Mouse (Mus musculus) embryo, embryonic 11.5 days (tissue): ENCODE results near the gene Cd33.

ENCODE experiments used
- DNase-seq: peaks from one replicate; pipeline ENCODE4 v3.0.0-alpha.2; 2012; ENCODE audit warnings: low read depth, low spot score

The Cd33 gene

DNA sequence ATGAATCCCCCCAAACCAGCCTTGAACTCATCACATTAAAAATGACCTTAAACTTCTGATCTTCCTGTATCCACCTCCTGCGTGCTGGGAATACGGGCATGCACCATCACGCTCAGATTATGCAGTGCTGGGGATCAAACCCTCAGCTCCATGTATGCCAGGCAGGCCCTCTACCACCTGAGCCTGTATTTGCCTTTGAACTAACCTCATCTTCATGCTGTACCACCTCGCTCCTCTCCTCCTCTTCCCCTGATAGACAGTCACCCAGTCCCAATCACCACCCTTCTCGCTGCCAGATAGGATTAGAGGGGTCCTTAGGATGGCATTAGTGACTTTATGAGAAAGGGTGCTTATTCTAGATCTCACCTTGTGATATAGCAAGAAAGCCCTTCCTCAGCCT lies 29.2 kb downstream of the Cd33 start:
- DNase-seq, result no peak

DNA sequence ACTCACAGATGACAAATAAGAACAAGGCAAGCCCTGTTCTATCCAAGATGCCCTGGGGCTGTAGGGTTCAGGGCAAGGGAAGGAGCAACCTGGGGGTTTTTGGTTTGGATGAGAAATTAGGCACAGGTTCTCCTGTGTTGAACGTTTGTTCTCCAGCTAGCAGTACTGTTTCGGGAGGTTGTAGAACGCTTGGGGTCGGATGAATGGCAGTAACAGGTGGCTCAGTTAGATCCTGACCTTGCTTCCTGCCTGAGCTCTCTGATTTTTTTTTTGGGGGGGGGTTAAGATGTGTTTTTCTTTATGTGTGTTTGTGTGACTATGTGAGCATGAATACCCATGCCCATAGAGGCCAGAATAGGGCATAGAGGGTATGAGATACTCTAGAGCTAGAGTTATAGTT lies 31.7 kb downstream of the Cd33 start:
- no peak for DNase-seq

DNA sequence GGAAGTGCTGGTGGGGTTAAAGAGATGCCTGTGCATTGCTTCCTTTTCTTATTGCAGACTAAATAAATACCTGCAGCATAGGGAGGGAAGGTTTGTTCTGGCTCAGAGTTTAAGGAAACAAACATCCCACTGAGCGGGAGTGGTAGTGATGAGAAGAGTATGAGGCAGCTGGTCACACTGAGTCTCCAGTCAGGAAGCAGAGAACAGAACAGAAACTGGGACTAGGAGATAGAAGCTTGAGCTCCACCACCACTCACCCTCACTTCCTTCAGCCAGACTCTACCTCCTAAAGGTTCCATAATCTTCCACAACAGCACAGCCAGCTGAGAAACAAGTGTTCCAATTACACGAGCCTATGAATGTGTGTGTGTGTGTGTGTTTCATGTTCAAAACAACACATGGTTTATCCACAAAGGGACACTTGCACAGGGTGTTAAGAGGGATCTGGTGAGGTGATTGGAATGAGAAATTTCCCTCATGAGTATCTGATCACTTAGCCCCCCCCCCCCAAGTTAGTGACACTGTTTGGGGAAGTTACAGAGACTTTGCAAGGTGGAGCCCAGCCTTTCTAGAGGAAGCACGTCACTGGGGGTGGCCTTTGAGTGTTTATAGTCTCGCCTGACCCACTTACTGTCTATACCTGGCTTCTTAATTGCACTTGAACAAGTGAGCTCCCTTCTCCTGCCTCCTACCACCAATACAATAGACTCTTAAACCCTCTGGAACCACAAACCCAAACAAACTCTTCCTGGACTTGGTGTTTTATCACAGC lies 32.3 kb downstream of the Cd33 start:
- DNase-seq, result no peak

DNA sequence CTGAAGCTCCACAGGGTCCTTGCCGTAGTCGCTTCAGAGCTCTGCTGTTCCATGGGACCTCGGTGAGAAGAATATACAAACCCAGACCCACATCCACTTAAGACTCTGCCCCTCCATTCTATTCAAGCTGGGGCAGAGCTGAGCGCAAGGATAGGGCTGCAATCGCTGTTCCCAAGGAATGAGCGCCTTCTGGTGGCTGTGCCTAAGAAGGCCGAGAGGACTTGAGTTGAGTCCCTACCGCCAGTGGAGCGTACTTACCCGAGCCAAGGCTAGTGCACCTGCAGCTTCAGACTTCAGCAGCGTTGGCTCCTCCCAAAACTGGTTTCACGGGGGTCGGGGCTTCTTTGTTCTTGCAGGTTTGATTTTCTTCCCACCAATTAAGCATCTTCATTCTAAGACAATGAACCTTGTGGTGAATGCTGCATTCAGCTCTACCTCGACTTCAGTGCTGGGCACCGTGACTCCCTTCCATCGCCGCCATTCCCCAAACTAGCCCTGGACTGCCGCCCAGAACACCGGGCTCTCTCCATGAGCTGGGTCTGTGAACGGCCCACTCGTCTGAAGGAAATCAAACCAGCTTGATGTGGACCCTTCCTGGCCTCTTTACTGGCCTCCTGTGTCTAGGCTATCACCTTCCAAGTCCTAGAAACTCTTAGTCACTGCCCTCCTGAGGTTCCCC lies 48.7 kb downstream of the Cd33 start:
- DNase-seq, result no peak

DNA sequence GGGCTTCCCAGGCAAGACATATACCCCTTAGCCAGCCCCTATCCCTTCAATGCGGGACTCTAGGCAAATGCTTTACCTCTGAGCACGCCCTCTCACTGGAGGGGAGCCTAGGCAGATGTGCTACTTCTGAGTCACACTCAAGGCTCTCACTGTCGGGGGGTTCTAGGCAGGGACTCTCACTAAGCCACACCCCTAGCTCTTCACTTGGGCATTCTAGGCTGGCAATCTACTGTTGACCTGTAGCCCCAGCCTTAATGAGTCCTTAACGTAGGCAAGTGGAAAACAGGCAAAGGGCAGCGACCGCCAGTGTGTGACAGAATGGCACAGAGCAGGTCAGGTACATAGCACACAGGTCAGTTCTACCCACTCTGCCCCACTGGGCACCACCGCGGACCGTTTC lies 53.4 kb downstream of the Cd33 start:
- no peak for DNase-seq

DNA sequence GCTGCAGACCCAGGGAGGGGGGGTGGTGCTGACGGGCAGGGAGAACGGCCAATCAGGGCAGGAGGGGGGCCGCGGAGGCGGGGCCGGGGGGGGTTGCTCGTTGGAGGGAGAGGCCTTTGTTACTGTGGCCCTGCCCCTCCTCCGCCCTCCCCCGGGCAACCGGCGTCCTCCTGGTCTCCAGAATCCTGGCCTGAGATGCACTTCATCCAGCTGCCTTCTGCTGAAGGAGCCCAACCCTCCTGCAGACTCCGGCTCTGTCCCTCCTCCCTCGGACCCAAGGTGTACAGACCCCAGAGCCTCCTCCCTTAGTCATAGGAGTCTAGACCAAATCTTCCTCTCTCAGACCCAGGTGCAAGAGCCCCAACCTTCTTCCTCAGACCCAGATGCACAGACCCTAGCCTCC lies 54.0 kb downstream of the Cd33 start:
- DNase-seq, result no peak

DNA sequence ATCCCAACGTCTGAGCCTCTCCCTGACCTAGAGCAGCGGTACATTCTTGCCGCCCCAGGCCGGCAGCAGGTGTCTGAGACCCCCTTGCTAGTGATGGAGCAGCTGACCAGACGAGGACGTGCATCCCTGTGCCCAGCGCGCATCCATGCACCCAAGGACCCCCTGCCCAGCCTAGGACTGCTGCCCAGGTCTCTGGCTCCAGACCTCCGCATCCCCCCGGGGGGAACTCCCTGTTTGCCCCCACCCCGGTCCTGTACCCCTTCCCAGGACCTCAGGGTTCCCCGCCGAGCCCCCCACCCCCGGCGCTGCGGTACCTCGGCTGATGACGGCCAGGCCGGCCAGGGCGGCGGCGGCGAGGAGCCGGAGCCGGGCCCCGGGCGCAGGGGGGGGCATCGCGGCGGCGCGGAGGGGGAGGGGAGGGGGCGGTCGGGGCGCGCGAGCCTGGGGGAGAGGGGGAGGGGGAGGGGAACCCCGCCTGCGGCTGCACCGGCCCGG lies 54.5 kb downstream of the Cd33 start, which contains the start of gene Iglon5:
Gene Iglon5 (minus strand): TSS at position 445 of the 495 bp plus-strand sequence.
- no peak for DNase-seq

DNA sequence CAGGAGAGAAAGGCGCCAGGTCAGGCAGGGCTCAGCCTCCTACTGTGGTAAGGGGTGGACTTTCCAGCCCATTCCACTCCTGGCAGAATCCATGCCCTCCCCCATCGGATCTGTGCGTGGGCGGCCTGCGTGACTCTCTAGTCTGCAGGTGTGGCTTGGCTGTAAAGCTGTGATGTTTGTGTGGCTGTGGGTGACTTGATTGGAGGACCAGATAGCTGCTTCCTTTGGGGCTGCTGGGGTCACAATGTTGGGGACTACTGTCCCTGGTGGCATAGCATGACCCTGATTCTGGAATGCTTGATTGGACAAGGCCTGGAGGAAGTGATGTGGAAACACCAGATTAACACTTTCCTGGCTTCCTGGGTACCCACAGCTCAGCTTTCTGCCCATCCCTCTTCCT lies 55.6 kb downstream of the Cd33 start:
- no peak for DNase-seq

DNA sequence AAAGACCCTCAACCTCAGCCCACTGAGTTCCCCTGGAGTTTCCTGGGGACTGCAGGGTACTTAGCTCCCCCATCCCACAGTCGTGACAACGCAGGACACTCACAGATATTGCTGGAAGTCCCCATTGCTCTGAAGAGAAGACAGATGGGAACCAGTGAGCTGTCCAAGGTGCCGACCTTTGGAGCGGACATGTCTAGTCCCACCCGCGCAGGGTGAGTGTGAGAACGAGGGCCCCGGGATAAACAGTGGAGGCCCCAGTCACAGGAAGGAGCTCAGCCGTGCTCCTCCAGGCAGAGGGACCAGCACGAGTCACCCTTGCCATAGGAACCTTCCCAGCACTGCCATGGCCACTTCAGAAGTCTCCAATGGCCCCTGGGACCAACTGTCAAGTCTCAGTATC lies 61.0 kb downstream of the Cd33 start:
- DNase-seq, result no peak

DNA sequence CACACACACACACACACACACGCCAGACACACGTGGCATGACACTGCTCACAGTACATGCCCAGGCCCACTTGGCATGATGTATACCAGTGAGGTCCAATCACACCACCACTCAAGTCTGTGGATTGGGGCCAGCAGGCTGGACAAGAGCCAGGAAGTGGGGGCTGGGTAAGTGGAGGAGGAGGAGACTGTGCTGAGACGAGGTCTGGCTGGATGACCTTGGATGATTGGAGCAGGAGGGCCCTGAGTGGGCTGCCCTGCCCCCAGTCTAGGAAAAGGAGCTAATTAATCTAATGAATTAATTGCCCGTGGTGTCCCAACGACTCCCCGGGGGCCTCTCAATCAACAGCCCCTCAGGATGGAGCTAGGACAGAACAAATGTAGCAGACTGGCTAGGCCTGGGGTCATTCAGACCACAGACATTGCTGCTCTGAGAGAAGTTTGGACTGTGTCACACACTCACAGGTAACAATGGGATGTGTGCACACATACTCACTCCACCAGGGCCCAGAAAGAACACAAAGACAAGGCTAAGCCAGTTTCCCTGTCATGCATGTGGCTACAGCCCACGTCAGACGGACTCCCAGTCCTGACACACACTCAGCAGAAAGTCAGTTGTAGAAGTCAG lies 62.0 kb downstream of the Cd33 start:
- DNase-seq, result no peak

DNA sequence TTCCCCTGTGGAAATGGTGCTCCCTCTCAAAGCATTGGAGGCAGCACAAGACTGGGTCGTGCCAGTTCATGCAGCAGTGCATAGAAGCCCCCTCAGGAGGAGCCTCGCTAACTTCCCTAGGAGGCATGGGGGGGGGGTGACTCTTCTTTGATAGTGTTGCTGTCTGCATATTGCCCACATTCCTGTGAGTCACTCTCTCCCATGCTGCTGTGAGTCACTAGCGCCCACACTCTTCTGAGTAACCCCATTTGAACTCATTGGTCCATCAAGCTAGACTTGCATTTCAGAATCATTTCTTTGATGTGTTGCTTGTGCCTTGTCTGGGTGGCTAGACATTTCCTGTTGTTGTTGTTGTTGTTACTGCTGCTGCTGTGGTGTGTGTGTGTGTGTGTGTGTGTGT lies 63.0 kb downstream of the Cd33 start:
- no peak for DNase-seq

DNA sequence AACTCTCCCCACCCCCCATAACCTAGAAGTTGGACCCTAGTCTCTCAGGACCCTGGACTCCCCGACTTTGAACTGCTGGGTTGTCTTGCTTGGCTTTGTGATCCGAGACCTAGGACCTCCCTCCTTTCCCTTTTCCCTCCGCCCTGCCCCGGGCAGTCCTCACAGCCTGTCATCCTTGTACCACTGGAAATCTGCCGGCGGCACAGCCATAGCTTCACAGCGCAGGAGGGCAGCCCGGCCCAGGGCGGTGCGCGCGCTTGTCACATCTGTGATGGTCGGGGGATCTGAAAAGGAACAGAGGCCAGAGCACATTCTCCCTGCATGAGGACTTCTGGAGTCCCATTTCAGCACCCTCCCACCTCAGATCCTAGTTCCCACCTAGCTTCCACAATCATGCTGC lies 67.9 kb downstream of the Cd33 start:
- no peak for DNase-seq

DNA sequence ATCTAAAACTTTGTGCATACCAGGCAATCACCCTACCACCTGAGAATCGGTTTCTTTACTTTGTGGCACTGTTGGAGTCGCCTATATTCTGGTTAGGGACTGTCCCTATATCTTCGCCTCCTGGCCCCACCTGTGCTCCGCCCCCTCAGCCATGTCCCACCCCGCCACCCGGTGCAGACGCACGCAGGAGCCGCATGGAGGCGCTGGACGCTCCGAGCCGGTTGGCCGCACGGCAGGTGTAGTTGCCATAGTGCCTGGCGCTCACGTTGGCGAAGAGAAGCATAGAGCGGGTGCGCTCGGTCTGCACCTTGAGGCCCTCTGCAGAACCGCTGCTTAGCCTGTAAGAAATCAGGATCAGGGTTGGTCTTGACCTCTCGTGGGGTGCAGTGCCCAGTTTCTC lies 68.5 kb downstream of the Cd33 start:
- no peak for DNase-seq
